Mouse (Mus musculus) ES-Bruce4 (cell line): ENCODE results near the gene Trpv4. TPM values are rescaled to one million over a fixed set of nuclear protein-coding genes. Genes with fewer than 3 reads are reported as not detected.

Experiments
- H3K27ac ChIP-seq: 2 replicates; pipeline ENCODE4 v1.5.1; 2012; ENCODE audit warnings: low read length, inconsistent platforms; ENCODE audit not compliant: insufficient read depth
- H3K27me3 ChIP-seq: 2 replicates; pipeline ENCODE4 v1.6.1; 2012; ENCODE audit warnings: mild to moderate bottlenecking, low read length, inconsistent platforms; ENCODE audit not compliant: control insufficient read depth, poor library complexity, insufficient read depth, severe bottlenecking
- H3K36me3 ChIP-seq: 2 replicates; pipeline ENCODE4 v1.6.1; 2012; ENCODE audit warnings: inconsistent platforms, mild to moderate bottlenecking, low read length, moderate library complexity; ENCODE audit not compliant: control insufficient read depth, poor library complexity, insufficient read depth, severe bottlenecking
- H3K4me1 ChIP-seq: one replicate; pipeline ENCODE4 v1.8.1; 2011; ENCODE audit warnings: low read length; ENCODE audit not compliant: control insufficient read depth, insufficient read depth
- H3K4me3 ChIP-seq: 2 replicates; pipeline ENCODE4 v1.5.1; 2011; ENCODE audit warnings: low read depth, mild to moderate bottlenecking, low read length
- H3K9ac ChIP-seq: 2 replicates; pipeline ENCODE4 v1.6.1; 2012; ENCODE audit warnings: low read depth, mild to moderate bottlenecking, inconsistent platforms; ENCODE audit not compliant: poor library complexity, severe bottlenecking
- H3K9me3 ChIP-seq: replicated peaks from 2 replicates; pipeline ENCODE4 v1.6.1; 2012; ENCODE audit warnings: mild to moderate bottlenecking, low read length, inconsistent platforms; ENCODE audit not compliant: control insufficient read depth, poor library complexity, insufficient read depth, severe bottlenecking
- CTCF ChIP-seq: IDR thresholded peaks from one replicate; pipeline ENCODE4 v1.8.1; 2011; ENCODE audit warnings: low read depth, low read length
- EP300 ChIP-seq: IDR thresholded peaks from 2 replicates; pipeline ENCODE4 v1.6.1; 2011; ENCODE audit warnings: low read depth, low read length; ENCODE audit not compliant: insufficient read depth
- POLR2A ChIP-seq: IDR thresholded peaks from one replicate; pipeline ENCODE4 v1.8.1; 2011; ENCODE audit warnings: low read length; ENCODE audit not compliant: insufficient read depth
- polyA plus RNA-seq: library from polyadenylated mRNA; stranded (reverse); fragments of >200 nt; gene quantifications from 2 replicates; pipeline ENCODE4 v1.2.4, GENCODE M21; 2011; ENCODE audit warnings: low read depth; ENCODE audit not compliant: missing spikeins, insufficient read depth, insufficient read length

The Trpv4 gene
- polyA plus RNA-seq, 1 experiment: 4.2 TPM

GRCm38 (mm10) chr5:114640809-114641208, 17.4 kb downstream of the Trpv4 start:
- no peaks in the 10 kb centered on the region for H3K4me1 ChIP-seq
- no peaks in the 10 kb centered on the region for H3K36me3 ChIP-seq
- H3K9me3 ChIP-seq: no peaks in the 10 kb centered on the region
- H3K27me3 ChIP-seq: no peaks in the 10 kb centered on the region
- TF ChIP-seq CTCF (no peak), POLR2A (no peak), EP300 (no peak)
- H3K4me3 ChIP-seq: no peak overlapping the region
- H3K27ac ChIP-seq: no peak overlapping the region
- H3K9ac ChIP-seq: no peak overlapping the region

DNA sequence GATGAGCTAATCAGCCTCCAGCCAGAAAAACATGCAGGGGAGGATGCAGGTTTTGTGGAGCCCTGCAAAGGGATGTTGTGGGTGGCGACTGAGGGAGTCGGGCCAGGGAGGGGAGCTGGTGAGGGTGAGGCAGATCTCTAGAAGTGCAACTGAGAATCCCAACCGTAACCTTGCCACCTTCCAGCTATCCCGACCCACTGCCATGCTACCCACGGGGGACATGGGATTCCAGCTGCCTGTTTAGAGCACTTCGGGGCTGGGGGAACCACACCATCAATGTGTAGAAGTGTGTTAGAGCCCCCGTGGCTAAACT, 18.6 kb downstream of the Trpv4 start:
- Histone ChIP-seq H3K27ac (no peak overlapping the region), H3K27me3 (no peaks in the 10 kb centered on the region), H3K4me1 (no peaks in the 10 kb centered on the region), H3K36me3 (no peaks in the 10 kb centered on the region), H3K9ac (no peak overlapping the region), H3K9me3 (no peaks in the 10 kb centered on the region), H3K4me3 (no peak overlapping the region)
- TF ChIP-seq POLR2A (no peak), CTCF (no peak), EP300 (no peak)

DNA sequence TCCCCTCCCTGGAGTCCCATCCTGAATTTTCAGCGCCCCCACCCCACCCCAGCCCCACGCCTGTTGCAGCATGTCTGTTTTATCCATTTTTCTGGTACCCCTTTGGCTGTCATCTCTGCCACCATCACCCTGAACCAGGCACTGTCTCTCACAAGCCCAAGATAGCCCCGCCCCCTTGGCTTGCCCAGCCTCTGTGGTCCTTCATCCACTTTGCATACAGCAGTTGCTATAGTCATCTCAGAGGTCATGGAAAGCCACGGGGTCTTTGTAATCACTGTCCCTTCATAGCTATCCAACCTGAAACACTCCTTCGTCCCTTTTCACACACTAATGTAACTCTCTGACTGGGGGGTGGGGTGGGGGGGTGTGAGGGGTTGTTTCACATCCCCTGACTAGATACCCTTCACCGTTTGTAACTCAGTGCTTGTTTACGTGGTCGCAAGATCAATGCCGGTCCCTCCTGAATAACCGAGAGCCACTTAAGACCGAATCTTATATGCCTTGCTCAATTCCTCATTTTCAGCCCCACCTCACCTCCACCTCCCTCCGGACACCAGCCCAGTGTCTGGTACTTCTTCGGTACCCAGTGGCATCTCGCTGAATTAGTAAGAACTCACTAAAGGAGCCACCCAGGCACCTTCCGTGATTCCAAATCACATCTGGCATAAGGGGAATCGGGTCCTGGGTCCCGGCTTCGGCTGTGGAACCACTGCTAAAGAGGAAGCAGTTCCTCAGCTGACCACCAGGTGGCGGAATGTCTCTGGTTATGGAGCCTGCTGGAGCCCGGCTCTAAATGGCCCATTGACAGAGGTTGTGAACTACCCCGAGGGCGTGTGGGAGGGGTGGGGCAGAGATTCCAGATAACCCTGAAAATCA, 19.2 kb downstream of the Trpv4 start:
- no peak overlapping the region for H3K9ac ChIP-seq
- no peak overlapping the region for H3K27ac ChIP-seq
- peak overlapping the region; percentile 29; the same call in 1 of the 2 replicates for H3K4me3 ChIP-seq
- H3K27me3 ChIP-seq: no peaks in the 10 kb centered on the region
- H3K4me1 ChIP-seq: no peaks in the 10 kb centered on the region
- no peak for TF ChIP-seq POLR2A
- TF ChIP-seq CTCF: peak; percentile 87
- TF ChIP-seq EP300: peak; percentile 65; the same call in 1 of the 2 replicates
- H3K36me3 ChIP-seq: no peaks in the 10 kb centered on the region
- H3K9me3 ChIP-seq: no peaks in the 10 kb centered on the region

- H3K4me1 ChIP-seq: no peaks in the 10 kb centered on the region
- no peaks in the 10 kb centered on the region for H3K27me3 ChIP-seq
- TF ChIP-seq EP300 (no peak), POLR2A (no peak), CTCF (no peak)
- no peaks in the 10 kb centered on the region for H3K9me3 ChIP-seq
- H3K27ac ChIP-seq: no peak overlapping the region
- H3K36me3 ChIP-seq: no peaks in the 10 kb centered on the region
- peak overlapping the region; percentile 12; the same call in 1 of the 2 replicates for H3K4me3 ChIP-seq
- no peak overlapping the region for H3K9ac ChIP-seq
These were observed 22.1 kb downstream of the Trpv4 start for GRCm38 (mm10) chr5:114636091-114636490.

DNA sequence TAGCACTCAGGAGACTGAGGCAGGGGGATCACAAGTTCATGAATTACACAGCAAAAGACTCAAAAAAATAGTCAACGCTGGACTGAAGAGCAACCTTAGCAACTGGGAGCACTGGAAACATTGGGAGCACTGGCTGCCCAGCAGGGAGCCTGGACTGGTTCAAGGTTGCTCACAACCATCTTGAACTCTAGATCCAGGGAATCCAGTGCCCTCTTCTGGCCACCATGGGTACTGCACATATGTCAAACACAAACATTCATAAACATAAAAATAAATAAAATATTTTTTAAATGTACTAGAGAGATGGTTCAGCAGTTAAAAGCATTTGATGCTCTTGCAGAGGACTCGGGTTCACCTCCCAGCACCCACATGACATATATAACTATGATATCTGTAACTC, 26.9 kb downstream of the Trpv4 start:
- Histone ChIP-seq H3K36me3 (no peaks in the 10 kb centered on the region), H3K27me3 (no peaks in the 10 kb centered on the region), H3K4me1 (no peaks in the 10 kb centered on the region), H3K9ac (no peak overlapping the region), H3K9me3 (no peaks in the 10 kb centered on the region), H3K4me3 (no peak overlapping the region), H3K27ac (no peak overlapping the region)
- no peak for TF ChIP-seq POLR2A
- no peak for TF ChIP-seq EP300
- TF ChIP-seq CTCF: peak; percentile 52

GRCm38 (mm10) chr5:114625590-114625989, 32.6 kb downstream of the Trpv4 start:
- H3K27ac ChIP-seq: no peak overlapping the region
- H3K4me3 ChIP-seq: no peak overlapping the region
- no peaks in the 10 kb centered on the region for H3K4me1 ChIP-seq
- H3K36me3 ChIP-seq: no peaks in the 10 kb centered on the region
- no peaks in the 10 kb centered on the region for H3K9me3 ChIP-seq
- no peaks in the 10 kb centered on the region for H3K27me3 ChIP-seq
- no peak for TF ChIP-seq POLR2A
- peak; percentile 76 for TF ChIP-seq CTCF
- TF ChIP-seq EP300: no peak
- H3K9ac ChIP-seq: no peak overlapping the region
